Mouse (Mus musculus) myocyte (in vitro differentiated cells): Measurements from ENCODE around the gene Bhlhe23.

Source experiments
- MAX ChIP-seq: IDR thresholded peaks from one replicate; pipeline ENCODE4 v1.6.1; 2011; ENCODE audit warnings: low read depth, mild to moderate bottlenecking, control low read depth
- POLR2A ChIP-seq: IDR thresholded peaks from one replicate; pipeline ENCODE4 v1.6.1; 2011; ENCODE audit warnings: low read depth, mild to moderate bottlenecking, control low read depth, moderate library complexity; ENCODE audit not compliant: insufficient read length
- POLR2AphosphoS2 ChIP-seq: IDR thresholded peaks from one replicate; pipeline ENCODE4 v1.6.1; 2011; ENCODE audit warnings: low read depth, control low read depth; ENCODE audit not compliant: insufficient read length
- REST ChIP-seq: IDR thresholded peaks from one replicate; pipeline ENCODE4 v1.6.1; 2011; ENCODE audit warnings: mild to moderate bottlenecking, control low read depth, moderate library complexity; ENCODE audit not compliant: insufficient read depth, insufficient read length

DNA sequence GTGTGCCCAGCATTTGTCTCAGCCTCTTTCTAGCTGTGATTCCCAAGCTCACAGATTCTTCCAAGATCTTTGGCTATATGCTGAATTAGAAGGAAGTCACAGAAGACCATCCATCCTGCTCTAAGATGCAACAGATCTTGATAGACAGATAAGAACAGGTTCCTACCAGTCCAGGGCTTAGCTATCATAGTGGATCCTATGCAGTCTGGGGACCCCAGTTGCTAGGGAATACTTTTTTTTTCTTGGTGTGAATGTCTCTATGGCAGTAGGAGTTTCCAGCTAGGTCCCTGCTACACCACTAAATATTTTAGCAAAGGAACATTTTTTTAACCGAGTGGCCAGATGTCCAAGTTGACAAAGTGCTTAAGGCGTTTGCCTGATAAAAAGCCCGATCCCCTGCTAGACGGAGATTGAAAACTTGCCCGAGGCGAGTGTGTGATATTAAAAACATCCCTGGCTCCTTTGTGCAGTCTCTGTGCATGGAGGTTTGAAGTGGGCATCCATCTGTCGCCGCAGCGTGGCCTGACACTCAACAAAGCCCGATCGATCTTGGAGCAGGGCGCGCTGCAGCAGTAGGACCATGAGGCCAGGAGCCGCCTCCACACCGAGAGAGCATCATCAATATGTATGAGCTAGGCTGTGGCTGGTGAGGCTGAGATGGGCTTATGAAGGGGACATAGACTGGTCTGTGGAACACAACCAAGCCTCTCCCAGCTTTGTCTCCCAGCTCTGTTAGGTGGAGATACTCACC lies 18.0 kb downstream of the Bhlhe23 start:
- TF ChIP-seq POLR2A = no peak
- no peak for TF ChIP-seq REST
- no peak for TF ChIP-seq MAX
- no peak for TF ChIP-seq POLR2AphosphoS2
